Mouse (Mus musculus): Measurements from ENCODE around the gene 1810010H24Rik. TPM values are rescaled to one million over a fixed set of nuclear protein-coding genes. Genes with fewer than 3 reads are reported as not detected.

Gene 1810010H24Rik
- polyA plus RNA-seq, 2 experiments, result 1.9 to 2.6 TPM

DNA sequence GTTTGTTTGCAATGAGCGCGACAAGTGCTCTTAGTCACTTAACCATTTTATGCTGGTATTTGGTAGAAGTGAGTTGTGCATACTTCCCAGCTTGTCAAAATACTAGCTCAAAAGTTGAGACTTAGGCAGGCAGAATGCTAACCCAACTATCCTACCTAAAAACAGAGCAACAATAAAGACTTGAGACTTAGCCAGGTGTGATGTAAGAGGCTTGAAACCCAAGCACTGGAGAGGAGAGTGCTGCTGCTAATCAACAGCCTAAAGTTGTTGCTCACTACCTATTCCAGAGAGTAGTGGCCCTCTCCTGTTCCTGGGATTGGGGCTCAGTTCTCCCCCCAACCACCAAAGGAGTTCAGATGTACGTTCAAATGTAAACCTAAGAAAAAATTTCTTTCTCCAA, 15.0 kb upstream of the 1810010H24Rik start:
- Histone ChIP-seq H3K4me3 (ENCODE audit: insufficient read depth in 1 of 2, low read depth in 2 of 2, low read length in 2 of 2) (no peak overlapping the region), H3K27me3 (ENCODE audit: control insufficient read depth, insufficient read depth, low read length) (no peaks in the 10 kb centered on the region), H3K27ac (no peak overlapping the region), H3K9ac (replicated peaks) (no peak overlapping the region), H3K9me3 (ENCODE audit: control insufficient read depth, low read length) (no peaks in the 10 kb centered on the region; the same call in 1 of the 2 replicates), H3K4me1 (replicated peaks; ENCODE audit: control insufficient read depth in 2 of 2, insufficient read depth in 2 of 2, low read length in 1 of 2) (peaks cover 3 to 6% of the 10 kb centered on the region in 2 experiments; a peak in 3 of 4 replicates), H3K4me2 (ENCODE audit: low read depth) (no peak overlapping the region), H3K36me3 (replicated peaks; ENCODE audit: control insufficient read depth, insufficient read depth, low read depth) (no peaks in the 10 kb centered on the region)
- 90% methylated on average over 3 of the region's 3 CpGs for WGBS (ENCODE audit: insufficient replicate concordance)
- TF ChIP-seq EP300 (IDR thresholded peaks at IDR 0.05; ENCODE audit: low read depth) (no peak), CTCF (IDR thresholded peaks at IDR 0.05; ENCODE audit: low read depth) (no peak)
- DNase-seq (ENCODE audit: low read depth in 3 of 3, low spot score in 3 of 3) (no peak), ATAC-seq (ENCODE audit: insufficient read depth) (no peak)

DNA sequence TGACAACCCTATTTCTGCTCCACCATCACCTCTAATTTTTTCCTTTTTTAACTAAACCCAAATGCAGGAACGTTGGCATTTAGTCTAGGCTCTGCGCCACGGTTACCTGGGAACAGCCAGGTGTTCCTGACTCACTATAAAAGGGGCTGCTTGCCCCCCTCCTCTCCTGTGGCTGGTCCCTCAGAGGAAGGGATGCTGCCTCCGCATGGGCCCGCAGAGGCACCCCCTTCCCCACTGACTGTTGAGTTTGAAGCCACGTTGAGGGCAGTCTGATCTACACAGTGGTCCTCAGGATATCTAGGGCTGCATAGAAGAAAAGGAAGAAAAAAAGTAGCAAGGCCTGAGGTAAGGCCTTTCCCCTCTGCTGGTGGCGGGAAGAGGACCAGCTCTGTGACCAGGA, 14.3 kb upstream of the 1810010H24Rik start:
- Histone ChIP-seq H3K4me3 (ENCODE audit: insufficient read depth in 1 of 2, low read depth in 2 of 2, low read length in 2 of 2) (no peak overlapping the region), H3K9ac (replicated peaks) (no peak overlapping the region), H3K9me3 (ENCODE audit: control insufficient read depth, low read length) (no peaks in the 10 kb centered on the region; the same call in 1 of the 2 replicates), H3K36me3 (replicated peaks; ENCODE audit: control insufficient read depth, insufficient read depth, low read depth) (no peaks in the 10 kb centered on the region), H3K27me3 (ENCODE audit: control insufficient read depth, insufficient read depth, low read length) (no peaks in the 10 kb centered on the region), H3K27ac (no peak overlapping the region), H3K4me2 (ENCODE audit: low read depth) (no peak overlapping the region; the same call in 1 of the 2 replicates), H3K4me1 (replicated peaks; ENCODE audit: control insufficient read depth in 2 of 2, insufficient read depth in 2 of 2, low read length in 1 of 2) (peaks cover 3 to 6% of the 10 kb centered on the region in 2 experiments; a peak in 3 of 4 replicates)
- WGBS (ENCODE audit: insufficient replicate concordance), result 71% methylated on average over 7 of the region's 7 CpGs
- DNase-seq (ENCODE audit: low read depth in 3 of 3, low spot score in 3 of 3) (no peak), ATAC-seq (ENCODE audit: insufficient read depth) (no peak)
- TF ChIP-seq EP300 (IDR thresholded peaks at IDR 0.05; ENCODE audit: low read depth) (no peak), CTCF (IDR thresholded peaks at IDR 0.05; ENCODE audit: low read depth) (no peak)

GRCm38 (mm10) chr11:107011669-107012323, 13.7 kb upstream of the 1810010H24Rik start:
- TF ChIP-seq CTCF (IDR thresholded peaks at IDR 0.05; ENCODE audit: low read depth) (no peak), EP300 (IDR thresholded peaks at IDR 0.05; ENCODE audit: low read depth) (no peak)
- no peaks in the 10 kb centered on the region for H3K27me3 ChIP-seq (ENCODE audit: control insufficient read depth, insufficient read depth, low read length)
- peak overlapping the region; percentile 91 for H3K4me2 ChIP-seq (ENCODE audit: low read depth)
- H3K9ac ChIP-seq (replicated peaks), result peak overlapping the region; percentile 97
- peak overlapping the region; percentile 94 for H3K27ac ChIP-seq
- peak overlapping the region; percentile 79 to 91 for H3K4me3 ChIP-seq (ENCODE audit: insufficient read depth in 1 of 2, low read depth in 2 of 2, low read length in 2 of 2)
- no peak for DNase-seq (ENCODE audit: low read depth in 3 of 3, low spot score in 3 of 3)
- H3K4me1 ChIP-seq (replicated peaks; ENCODE audit: control insufficient read depth in 2 of 2, insufficient read depth in 2 of 2, low read length in 1 of 2), result peaks cover 3 to 6% of the 10 kb centered on the region in 2 experiments; a peak in 3 of 4 replicates
- ATAC-seq (ENCODE audit: insufficient read depth), result no peak
- WGBS (ENCODE audit: insufficient replicate concordance), result 29% methylated on average over 18 of the region's 18 CpGs
- no peaks in the 10 kb centered on the region; the same call in 1 of the 2 replicates for H3K9me3 ChIP-seq (ENCODE audit: control insufficient read depth, low read length)
- no peaks in the 10 kb centered on the region for H3K36me3 ChIP-seq (replicated peaks; ENCODE audit: control insufficient read depth, insufficient read depth, low read depth)

GRCm38 (mm10) chr11:107012324-107013017, 13.0 kb upstream of the 1810010H24Rik start:
- WGBS (ENCODE audit: insufficient replicate concordance), result under 1% methylated on average over 37 of the region's 37 CpGs
- TF ChIP-seq CTCF (IDR thresholded peaks at IDR 0.05; ENCODE audit: low read depth), result no peak
- TF ChIP-seq EP300 (IDR thresholded peaks at IDR 0.05; ENCODE audit: low read depth), result no peak; the same call in 1 of the 2 replicates
- Histone ChIP-seq H3K9ac (replicated peaks) (peak overlapping the region; percentile 97), H3K36me3 (replicated peaks; ENCODE audit: control insufficient read depth, insufficient read depth, low read depth) (no peaks in the 10 kb centered on the region), H3K4me1 (replicated peaks; ENCODE audit: control insufficient read depth in 2 of 2, insufficient read depth in 2 of 2, low read length in 1 of 2) (peaks cover 3 to 6% of the 10 kb centered on the region in 2 experiments; a peak in 3 of 4 replicates), H3K9me3 (ENCODE audit: control insufficient read depth, low read length) (no peaks in the 10 kb centered on the region; the same call in 1 of the 2 replicates), H3K27me3 (ENCODE audit: control insufficient read depth, insufficient read depth, low read length) (no peaks in the 10 kb centered on the region), H3K27ac (peak overlapping the region; percentile 94), H3K4me3 (ENCODE audit: insufficient read depth in 1 of 2, low read depth in 2 of 2, low read length in 2 of 2) (peak overlapping the region; percentile 79 to 91), H3K4me2 (ENCODE audit: low read depth) (peak overlapping the region; percentile 91)
- peak; percentile 93 for ATAC-seq (ENCODE audit: insufficient read depth)
- peak; percentile 89 to 94 (median 92) for DNase-seq (ENCODE audit: low read depth in 3 of 3, low spot score in 3 of 3)

GRCm38 (mm10) chr11:107014020-107014585, 11.4 kb upstream of the 1810010H24Rik start:
- no peak overlapping the region for H3K4me2 ChIP-seq (ENCODE audit: low read depth)

More at GRCm38 (mm10) chr11:107014020-107014585, 11.4 kb upstream of the 1810010H24Rik start:
- H3K27ac ChIP-seq, result no peak overlapping the region
- TF ChIP-seq CTCF (IDR thresholded peaks at IDR 0.05; ENCODE audit: low read depth) (peak; percentile 55), EP300 (IDR thresholded peaks at IDR 0.05; ENCODE audit: low read depth) (no peak)
- no peak for DNase-seq (ENCODE audit: low read depth in 3 of 3, low spot score in 3 of 3)
- 75% methylated on average over 11 of the region's 11 CpGs for WGBS (ENCODE audit: insufficient replicate concordance)
- no peak for ATAC-seq (ENCODE audit: insufficient read depth)
- no peaks in the 10 kb centered on the region for H3K36me3 ChIP-seq (replicated peaks; ENCODE audit: control insufficient read depth, insufficient read depth, low read depth)
- no peaks in the 10 kb centered on the region; the same call in 1 of the 2 replicates for H3K9me3 ChIP-seq (ENCODE audit: control insufficient read depth, low read length)
- H3K4me1 ChIP-seq (replicated peaks; ENCODE audit: control insufficient read depth in 2 of 2, insufficient read depth in 2 of 2, low read length in 1 of 2), result peaks cover 3 to 6% of the 10 kb centered on the region in 2 experiments; a peak in 3 of 4 replicates
- H3K4me3 ChIP-seq (ENCODE audit: insufficient read depth in 1 of 2, low read depth in 2 of 2, low read length in 2 of 2), result no peak overlapping the region
- H3K27me3 ChIP-seq (ENCODE audit: control insufficient read depth, insufficient read depth, low read length), result no peaks in the 10 kb centered on the region
- no peak overlapping the region for H3K9ac ChIP-seq (replicated peaks)

Measured in liver, embryonic 14.5 days (tissue).